Mouse (Mus musculus) left cerebral cortex, postnatal 4 days (tissue): Measurements from ENCODE around the gene Tll1. TPM values are rescaled to one million over a fixed set of nuclear protein-coding genes. Genes with fewer than 3 reads are reported as not detected.

Experiments
- DNase-seq: peaks from one replicate; pipeline ENCODE4 v3.0.0-alpha.2; 2022
- intact Hi-C: fragments of 180-260 bp; cut with DNase I; formaldehyde crosslinking; loops from one replicate; pipeline ENCODE4 v1.15.1; 2025
- total RNA-seq, 2 experiments: library from RNA; stranded (reverse); gene quantifications; 2 replicates each; pipeline ENCODE4 v1.2.3; 2021

The Tll1 gene
- 1 to 10 TPM; 3.4 to 4.5 TPM for total RNA-seq

DNA sequence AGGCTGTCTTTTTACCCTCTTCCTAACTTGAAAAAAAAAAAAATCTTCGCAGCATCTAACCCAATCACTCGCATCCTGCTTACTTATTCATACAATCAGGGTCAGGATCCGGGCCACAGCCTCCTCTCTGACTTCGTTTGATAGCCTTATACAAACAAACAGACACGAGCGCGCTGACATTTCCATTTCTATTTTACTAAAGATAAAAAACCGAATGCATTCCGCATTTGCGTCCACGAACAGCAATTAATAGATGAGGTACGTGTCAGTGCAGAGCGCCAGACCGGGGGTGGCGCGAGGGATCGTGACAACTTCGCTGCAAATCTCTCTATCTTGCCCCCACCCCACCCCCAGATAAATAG is at the start of gene Tll1:
Gene Tll1 (minus strand): TSS at position 248 of the 362 bp plus-strand sequence.
- intact Hi-C loops, result loop anchor here (5.0 to 10.0 kb wide), 3 partner anchors 116 to 341 kb away; no protein-coding TSS in a partner anchor
- peak; percentile 6 for DNase-seq

DNA sequence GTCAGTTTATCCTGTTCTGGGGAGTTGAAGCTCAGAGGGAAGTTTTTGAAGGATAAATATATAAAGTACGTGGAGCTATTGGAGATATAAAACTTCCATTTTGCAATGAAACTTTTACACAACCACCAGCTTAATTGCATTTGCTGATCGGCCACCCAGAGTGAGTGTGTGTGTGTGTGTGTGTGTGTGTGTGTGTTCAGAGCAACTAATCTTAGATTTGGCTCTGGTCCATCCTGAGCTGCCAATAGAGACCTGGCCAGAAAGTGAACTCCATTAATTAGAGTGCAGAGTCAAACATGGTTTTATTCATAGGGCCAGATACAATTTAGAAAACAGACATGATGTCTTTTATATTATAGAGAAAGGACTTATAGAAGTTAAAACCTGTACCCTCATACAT is 32.6 kb upstream of the Tll1 start:
- peak; percentile 14 for DNase-seq
- intact Hi-C loops, result no loop called here

DNA sequence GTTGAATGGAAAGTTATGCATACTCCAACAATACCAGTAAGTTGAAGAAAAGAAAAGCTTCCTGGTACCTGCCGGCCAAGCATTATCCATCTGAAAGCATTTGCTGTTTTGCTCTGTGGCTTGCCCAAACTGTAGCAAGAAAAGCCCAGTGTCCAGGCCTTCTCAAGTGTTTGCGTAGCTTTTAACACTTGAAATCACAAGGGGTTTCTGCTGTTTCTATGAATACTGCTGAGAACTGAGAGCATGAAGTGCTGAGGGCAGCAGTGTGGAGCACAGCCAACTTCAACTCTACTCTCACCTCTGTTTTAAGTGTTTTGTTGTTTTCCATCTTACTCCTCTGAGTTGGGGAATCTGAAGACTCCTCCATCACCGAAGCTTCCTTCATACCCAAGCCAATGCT is 15.5 kb upstream of the Tll1 start:
- DNase-seq, result no peak
- intact Hi-C loops, result no loop called here

DNA sequence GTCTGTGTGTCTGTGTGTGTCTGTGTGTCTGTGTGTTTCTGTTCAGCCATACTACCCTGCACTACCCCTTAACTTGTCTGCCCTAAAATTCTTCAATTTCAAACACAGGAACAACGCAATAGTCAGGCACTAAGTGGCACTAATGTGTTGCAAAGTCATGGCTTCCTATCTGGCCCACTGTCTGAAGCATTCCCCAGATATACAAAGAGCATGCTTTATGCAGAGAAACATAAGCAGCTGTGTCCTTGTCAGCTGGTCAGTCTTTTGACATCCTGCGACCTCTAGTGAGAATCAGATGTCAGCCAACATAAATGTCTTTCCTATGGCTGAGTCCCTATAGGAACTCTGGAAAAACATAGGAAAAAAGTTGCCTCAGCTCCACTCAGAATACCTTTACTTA is 11.6 kb upstream of the Tll1 start:
- DNase-seq, result no peak
- intact Hi-C loops, result no loop called here

DNA sequence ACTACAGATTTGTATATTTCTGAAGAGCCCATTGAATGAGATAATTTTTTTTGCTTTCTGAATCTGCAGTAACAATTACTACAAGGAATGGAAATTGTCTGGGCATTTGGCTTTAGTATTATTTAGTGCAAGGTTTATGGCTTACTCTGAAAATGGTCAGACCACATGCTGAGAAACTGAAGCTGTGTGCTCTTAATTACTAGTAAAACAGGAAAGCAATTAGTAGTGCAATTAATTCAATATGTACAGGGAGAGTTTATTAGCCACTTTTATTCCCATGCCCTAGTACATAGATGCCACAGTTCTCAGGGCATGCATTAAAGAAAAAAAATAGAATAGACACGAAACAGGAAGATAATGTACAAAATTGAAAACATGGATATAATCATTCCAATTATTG is 10.2 kb upstream of the Tll1 start:
- no peak for DNase-seq
- intact Hi-C loops, result no loop called here

DNA sequence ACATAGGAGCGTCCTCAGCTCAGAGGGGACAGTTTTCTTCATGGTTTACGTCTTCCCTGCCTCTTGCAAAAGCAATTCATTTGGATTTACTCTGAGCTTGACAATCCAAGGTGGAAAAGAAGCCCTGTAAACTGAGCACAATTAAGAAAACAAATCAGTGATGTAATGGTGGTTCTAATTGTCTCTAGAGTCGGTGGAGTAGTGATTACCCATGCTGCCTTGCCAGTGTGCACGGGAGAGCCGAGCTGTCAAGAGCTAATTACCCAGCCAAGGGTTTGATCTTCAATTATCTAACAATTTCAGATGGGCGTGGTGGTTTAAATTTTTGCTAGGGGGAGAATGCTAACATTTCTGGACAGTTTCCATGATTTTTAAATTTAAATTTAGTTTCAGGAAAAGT is 9.3 kb upstream of the Tll1 start:
- DNase-seq, result no peak
- intact Hi-C loops, result no loop called here

DNA sequence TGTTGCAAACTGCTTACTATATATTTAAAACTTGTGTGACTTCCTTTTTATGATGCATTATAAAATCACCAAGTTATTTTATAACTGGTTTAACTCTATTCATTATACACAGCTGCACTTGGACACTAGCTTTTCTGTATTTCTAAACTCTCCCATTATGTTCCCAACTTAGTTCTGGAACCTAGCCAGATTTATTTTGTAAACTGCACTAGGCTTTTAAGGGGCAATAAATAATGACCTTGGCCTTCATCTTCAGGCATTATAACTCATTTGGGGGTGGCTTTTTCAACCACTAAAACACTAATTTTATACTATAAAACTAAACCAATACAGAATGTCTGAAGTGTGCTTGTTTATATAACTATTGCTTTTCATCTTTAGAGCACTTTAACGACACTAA is 8.8 kb upstream of the Tll1 start:
- intact Hi-C loops, result no loop called here

DNA sequence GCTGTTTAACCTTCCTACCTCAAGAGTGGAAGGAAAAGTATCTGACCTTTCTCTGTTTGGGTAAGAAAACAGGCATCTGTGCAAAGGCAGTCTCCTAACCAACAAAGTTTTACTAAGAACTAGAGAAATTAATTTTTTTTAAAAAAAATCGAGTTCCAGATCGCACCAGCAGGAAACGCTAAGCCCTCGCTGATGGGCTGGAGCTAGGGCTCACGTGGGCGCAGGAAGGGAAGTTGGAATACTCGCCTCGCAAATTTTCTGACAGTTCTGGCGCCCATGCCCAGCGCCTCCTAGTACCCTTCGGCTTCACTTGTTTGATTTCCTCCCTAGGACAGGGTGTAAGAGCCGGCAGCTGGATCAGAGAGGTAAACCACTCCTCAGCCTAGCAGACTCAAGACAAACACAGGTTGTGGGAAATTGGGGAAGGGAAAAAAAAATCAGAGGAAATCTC is 365 bp upstream of the Tll1 start:
- DNase-seq, result peak; percentile 40
- intact Hi-C loops, result loop anchor here (5.0 to 10.0 kb wide), 3 partner anchors 116 to 341 kb away; no protein-coding TSS in a partner anchor

More for the DNA sequence above, 8.8 kb upstream of the Tll1 start:
- no peak for DNase-seq

DNA sequence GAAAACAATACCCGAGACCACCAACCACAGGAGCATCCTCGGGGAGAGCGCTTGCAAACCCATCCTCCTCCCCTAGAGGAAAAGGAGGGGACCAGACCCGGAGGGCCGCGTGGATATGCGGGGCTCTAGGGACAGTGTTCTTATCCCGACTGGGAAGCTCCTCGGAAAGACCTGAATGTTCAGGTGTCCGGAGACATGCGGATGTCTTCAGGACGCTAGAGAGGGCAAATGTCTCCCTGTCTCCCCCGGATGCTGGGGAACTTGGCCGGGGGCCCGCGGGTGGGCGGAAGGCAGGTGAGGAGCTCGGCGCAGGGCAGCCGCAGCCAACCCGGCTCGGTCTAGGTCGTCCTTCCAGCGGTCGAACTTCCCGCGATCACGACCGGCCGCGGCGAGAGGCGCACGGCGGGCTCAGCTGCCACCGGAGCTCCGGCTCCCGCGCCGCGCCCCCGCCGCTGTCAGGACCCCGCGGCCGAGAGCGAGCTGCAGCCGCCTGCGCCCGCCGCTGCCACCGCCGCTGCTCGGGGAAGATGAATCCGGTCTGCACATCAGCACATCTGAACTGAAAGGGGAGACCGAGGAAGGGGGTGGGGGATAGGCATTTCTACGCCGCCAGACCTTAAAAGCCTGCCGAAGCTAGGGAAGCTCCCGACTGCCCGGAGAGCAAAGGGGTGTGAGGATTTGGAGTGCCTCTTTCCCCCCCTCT is 599 bp downstream of the Tll1 start:
- intact Hi-C loops, result loop anchor here (5.0 to 10.0 kb wide), 3 partner anchors 117 to 342 kb away; no protein-coding TSS in a partner anchor

DNA sequence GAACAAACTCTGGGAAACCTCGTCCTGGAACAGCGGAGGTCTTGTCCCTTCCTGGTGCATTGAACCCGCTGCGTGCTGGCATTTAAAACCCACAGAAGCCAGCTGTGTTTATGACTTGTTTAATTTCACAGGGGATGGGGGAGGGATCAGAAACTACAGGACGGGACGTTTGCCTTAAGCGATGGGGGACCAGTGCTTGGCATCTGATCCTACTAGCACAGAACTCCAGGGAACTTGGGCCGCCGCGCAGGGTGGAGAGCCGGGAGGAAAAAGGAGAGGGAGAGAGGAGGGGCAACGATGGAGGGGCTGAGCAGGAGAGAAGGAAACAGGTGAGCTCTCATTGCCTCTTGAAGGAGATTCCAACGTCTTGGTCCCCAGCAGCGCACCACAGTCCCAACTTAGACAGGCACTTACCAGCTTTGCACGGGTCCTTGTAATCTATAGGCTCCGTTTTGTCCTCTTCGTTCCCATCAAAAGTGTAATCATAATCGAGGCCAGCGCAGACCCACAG is 1.2 kb downstream of the Tll1 start:
- intact Hi-C loops, result loop anchor here (5.0 to 10.0 kb wide), 3 partner anchors 117 to 342 kb away; no protein-coding TSS in a partner anchor
- peak; percentile 6 for DNase-seq

More for the DNA sequence above, 599 bp downstream of the Tll1 start:
- DNase-seq, result peak; percentile 54

DNA sequence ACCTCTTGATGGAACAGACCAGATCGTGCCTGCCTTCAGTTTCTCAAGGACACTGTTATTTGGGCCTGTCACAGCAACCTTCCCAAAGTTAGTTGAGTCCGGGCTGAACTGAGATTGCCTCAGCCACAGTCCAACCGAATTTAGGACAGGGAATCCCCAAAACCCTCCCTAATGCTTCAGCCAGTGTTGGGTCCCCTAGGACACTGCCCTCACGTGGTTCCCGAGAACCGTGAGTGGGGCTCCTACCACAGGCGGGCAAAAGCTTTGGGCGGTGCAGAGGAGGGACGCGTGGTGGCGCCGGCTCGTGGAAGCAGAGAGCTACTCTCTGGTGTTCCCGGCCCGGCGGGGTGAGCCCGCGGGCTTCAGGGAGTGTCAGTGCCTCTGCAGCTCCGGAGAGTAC is 1.9 kb downstream of the Tll1 start:
- peak; percentile 64 for DNase-seq
- intact Hi-C loops, result loop anchor here (10.0 kb wide), 1 partner anchor 179 kb away; no protein-coding TSS in a partner anchor

DNA sequence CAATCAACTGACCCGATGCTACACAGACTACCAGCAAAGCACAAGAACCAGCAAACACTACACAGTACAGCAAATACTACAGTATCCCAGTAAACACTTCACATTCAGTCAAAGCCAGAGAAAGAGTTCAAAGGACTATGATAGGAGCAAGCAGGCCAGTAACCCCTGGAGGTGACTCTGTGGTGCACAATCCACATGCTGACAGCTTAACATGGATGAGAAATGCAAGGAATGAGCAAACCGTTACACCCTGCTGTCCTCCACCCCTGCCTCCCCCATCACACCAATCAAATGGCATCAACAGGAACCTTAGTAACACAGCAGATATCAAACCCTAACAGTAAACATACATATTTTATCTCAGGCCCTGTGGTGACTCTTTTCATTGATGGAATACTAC is 7.7 kb downstream of the Tll1 start:
- no peak for DNase-seq
- intact Hi-C loops, result no loop called here

DNA sequence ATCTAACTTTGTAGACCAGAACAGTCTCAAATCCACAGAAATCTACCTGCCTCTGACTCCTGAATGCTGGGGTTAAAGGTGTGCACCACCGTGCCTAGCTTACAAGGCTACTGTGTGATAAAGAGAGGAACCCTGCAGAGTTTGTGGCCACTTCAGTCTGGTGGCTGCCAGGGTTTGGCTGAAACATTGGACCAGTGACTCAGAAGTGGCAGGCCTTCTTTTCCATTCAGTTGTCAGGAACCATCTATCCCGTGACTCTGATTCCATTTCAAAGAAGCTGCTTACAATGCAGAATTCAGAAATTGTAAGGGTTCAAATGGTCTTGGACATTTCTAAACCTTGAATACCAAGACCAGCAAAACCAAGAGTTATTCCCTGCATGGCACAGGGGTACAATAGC is 12.7 kb downstream of the Tll1 start:
- DNase-seq, result no peak
- intact Hi-C loops, result no loop called here

DNA sequence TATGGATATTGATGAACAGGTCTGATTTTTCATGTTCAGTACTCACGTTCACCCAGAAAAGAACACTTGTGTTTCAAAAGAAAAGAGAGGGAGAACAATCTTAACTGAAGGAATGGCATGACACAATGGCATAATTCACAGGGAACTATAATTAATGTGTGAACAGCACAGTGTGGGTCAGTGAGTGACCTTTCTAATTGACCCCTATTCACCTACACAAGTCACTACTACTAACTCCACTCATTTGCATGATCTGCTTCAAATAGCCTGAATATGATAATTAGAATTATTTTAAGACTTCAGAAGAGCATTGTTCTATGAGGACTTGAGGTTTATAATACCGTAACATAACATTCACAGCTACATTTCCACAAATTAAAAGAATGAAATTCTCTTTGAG is 18.2 kb downstream of the Tll1 start:
- intact Hi-C loops, result no loop called here
- DNase-seq, result no peak

DNA sequence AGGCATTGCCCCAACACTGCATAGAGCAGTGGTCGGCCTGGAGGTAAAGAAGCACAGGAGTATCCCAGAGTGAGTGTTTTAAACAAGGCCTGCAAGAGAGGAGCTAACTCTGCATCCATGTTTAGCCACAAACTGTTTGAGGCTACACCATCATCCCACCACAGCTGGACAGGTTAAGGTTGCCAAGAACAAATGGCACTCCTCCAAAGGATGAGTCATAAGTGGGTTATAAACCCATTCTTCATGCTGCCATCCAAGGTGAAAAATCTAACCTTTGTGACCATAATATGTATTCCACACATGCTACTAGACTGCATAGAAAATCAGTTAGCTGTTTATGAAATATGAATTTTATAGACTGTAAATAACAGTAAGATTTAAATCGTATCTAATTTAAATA is 29.1 kb downstream of the Tll1 start:
- peak; percentile 3 for DNase-seq
- intact Hi-C loops, result no loop called here

DNA sequence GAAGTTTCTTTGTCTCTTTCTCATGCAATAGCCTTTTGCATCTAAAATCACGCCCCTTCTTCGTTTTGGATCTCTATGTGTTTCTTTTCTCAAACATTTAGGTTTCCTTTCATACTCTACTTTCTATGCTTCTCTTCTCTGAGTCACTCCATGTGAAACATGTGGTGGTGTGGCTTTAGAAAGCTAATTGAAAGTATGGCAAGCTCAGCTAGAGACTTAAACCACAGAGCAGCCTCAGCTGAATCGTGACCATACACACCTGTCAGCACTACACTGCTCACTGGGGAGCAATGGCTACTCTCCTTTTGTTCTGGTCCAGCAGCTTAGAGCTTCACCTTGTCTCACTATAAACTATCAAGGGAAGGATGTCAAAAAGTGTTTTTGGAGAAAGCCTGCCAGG is 31.2 kb downstream of the Tll1 start:
- intact Hi-C loops, result no loop called here
- no peak for DNase-seq

DNA sequence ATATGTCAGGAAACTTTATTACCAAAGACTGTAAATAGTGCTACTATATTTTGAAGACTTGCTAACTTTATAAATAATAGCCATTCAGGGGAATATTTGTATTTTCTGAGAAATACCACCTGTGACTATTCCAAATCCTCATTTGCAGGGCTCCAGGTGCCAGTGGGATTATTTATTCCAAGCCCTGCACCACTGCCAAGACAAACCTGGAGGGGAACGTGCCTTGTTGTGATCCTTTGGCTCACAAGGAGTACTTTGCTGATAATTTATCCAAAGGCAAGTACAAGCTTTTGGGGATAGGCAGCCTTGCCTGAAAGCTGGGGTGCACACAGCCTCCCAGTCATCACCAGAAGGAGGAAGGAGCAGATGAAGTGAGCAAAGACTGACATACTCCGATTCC is 32.3 kb downstream of the Tll1 start:
- intact Hi-C loops, result no loop called here

DNA sequence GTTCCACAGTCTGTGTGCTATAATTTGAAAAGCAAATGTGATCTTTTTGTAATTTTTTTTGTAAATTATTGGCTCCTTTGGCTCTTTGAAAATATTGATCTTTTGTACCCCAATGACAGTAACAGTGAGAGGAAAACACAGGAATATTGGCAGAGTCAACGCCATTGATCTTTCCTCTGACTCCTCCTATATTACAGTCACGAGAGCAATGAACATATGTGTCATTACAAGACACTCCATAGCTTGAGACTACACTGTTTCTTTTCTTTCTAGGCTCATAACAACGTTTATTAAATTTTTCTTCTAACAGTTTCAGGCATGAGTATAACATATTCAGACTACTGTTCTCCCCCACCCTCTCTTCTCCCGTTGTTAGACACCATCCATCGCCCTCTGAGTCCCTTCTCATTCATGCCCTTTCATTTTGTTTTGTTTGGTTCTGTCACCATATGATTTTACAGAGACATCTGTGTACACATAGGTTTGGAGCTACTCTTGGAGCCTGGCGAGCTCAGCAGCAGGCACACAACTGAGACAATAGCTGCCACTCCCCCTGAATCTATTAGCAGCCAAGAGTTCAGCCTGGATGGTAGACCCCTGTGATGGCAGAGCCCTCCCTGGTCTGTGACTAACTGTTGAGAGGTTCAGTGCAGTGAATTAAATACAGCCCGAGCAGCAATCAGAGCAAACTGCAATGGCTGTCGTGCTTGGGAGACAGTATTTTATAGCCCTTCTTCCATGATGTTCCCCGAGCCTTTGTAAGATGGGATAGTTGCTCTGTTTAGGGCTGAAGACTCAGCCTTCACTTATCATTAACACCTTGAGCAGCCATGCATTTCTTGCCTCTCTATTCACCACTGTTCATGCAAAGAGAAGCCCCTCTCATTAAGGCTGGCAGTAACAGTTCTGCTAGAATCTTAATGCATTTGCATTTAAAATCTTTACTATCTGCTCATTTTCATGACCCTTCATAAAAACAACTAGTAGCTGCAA is 52.9 kb downstream of the Tll1 start:
- DNase-seq, result peak; percentile 35

More for the DNA sequence above, 32.3 kb downstream of the Tll1 start:
- DNase-seq, result no peak

DNA sequence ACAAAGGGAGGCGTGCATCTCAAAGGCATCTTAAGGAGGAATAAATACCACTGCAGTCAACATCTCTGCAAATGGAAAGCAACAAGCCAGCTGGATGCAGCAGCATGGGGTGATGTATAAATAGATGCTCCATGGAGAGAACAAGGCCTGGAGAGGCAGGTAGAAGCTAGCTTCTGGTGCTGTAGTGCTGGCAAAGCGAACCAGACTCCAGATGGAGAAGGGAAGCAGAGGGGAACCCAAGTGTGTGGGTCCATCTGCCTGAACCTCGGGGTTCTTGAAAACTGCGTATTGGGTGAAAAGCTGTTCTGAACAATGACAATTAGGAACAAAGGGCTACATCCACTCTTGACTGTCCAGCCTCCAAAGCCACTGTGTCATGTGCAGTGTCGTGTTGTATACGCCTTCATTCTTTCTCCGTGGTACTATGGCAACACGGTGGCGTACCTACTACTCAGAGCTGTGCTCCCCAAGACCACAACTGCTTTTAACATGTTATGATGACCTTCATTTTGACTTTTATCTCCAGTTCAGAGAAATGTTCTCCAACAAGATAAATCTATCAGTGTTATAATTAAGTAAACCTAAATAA is 53.8 kb downstream of the Tll1 start:
- peak; percentile 75 for DNase-seq
- intact Hi-C loops, result no loop called here

More for the DNA sequence above, 52.9 kb downstream of the Tll1 start:
- intact Hi-C loops, result no loop called here

DNA sequence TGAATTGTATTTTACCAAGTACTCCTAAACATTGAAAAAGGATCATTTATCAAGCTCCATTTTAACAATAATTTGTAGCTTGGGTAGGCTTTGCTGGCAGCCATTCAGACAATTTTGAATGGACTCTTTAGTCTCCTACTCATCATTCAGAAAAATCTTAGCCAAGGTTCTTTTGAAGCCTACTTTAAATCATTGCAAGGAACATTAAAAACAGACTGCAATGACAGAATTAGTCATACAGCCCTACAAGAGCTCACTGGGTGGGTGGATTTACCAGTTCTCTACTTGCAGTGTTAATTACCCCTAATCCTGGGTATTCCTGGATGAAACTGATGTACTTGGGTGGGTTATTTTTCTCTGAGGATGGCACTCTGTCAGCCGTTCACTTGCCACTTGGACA is 69.5 kb downstream of the Tll1 start:
- intact Hi-C loops, result no loop called here
- DNase-seq, result no peak

DNA sequence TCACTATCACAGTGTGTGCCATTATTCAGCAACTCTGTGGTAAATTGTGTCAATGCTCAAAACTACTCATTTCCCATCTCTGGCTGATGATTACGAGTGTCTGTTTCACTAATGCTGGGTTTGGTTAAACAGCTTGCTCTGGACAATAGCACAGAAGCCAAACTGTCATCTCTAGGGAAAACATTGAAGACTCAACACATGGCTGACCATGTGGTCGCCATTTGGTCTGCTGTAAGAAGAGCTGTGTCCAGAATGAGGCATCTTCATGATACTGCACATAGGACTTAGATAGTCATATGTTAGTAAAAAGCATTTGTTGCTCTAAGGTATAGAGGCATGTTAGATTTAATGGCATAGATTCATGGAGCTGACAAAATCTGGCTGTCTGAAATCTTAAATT is 98.9 kb downstream of the Tll1 start:
- peak; percentile 1 for DNase-seq
- intact Hi-C loops, result no loop called here
